Mouse (Mus musculus): ENCODE results near the gene Il16. TPM values are rescaled to one million over a fixed set of nuclear protein-coding genes. Genes with fewer than 3 reads are reported as not detected.

Il16 gene
- total and polyA plus RNA-seq, 3 experiments = 5.6 to 7.6 (median 6.1) TPM

DNA sequence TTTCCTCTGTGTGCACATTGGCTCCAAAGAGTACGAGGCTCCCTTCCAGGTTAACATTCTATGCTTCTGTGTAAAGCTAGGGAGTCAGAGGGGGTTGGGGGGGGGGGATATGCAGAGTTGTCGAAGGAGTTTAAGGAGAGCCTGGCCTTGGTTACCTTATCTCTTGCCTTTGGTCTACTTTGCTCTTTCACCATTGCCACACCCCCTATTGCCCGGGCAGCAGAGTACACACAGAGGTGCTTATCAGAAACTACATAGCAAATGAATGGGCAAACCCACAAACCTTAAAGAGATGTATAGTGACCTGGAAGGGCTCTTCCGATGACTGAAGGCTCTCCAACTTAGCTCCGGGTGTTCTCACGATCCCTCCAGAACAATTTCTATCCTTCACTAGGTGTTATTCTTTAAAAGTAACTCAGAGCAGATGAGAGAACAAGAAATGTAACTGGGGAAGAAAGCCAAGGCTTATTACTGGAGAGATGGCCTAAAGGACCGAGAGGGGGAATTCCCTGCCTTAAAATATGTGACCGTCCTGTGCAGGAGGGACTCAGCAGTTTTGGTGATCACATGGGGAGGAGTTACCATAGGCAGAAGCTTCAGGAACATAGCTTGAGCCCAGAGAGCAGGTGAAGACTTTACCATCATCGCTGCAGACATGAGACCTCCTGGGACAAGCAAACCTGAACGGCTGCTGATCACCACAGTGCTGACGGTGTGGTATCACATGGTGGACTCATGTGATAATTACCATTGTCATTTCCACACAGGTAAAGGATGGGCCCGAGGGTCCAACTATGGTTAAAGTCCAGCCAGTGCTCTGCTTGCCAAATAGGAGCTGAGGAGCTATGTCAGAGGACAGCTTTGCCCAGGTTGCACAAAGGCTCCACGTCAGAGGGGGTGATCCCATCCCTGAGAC, 146.3 kb downstream of the Il16 start:
- 68% methylated on average over 13 of the region's 13 CpGs for WGBS
- Histone ChIP-seq H3K4me1 (ENCODE audit: control insufficient read depth, insufficient read depth, low read length) (no peaks in the 10 kb centered on the region), H3K79me2 (replicated peaks; ENCODE audit: control insufficient read depth, insufficient read depth, low read length) (no peaks in the 10 kb centered on the region), H3K27me3 (ENCODE audit: control insufficient read depth, insufficient read depth, low read length) (no peaks in the 10 kb centered on the region), H3K9ac (ENCODE audit: low read depth, low read length) (no peak overlapping the region), H3K36me3 (ENCODE audit: control insufficient read depth, insufficient read depth, low read length) (no peaks in the 10 kb centered on the region), H3K4me3 (no peak overlapping the region), H3K27ac (no peak overlapping the region)
- DNase-seq = no peak
- intact Hi-C loops (cut with DNase I) = no loop called here
- TF ChIP-seq POLR2A (IDR thresholded peaks at IDR 0.05; ENCODE audit: insufficient read depth, low read depth, low read length) = no peak
- no peak for TF ChIP-seq CTCF (IDR thresholded peaks at IDR 0.05)
- TF ChIP-seq EP300 (IDR thresholded peaks at IDR 0.05; ENCODE audit: insufficient read depth, low read depth, low read length) = no peak

DNA sequence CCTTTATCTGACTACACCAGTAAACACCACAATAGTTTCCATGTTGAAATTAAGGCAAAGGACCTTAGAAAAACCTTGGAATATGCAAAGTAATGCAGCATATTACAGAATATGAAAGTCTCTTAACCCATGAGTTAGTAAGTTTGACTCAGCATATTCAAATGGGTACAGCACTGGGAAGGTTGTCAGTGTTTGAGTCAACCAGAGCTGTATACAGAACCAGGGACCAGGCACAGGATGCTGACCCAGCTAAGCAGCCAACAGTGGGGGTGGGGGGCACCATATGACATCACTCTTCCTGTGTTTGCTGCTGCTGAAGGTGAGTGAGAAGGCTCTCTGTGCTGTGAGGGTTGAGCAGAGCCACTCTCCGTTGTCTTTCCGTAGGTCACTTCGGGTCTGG, 148.5 kb downstream of the Il16 start:
- WGBS = 71% methylated on average over 3 of the region's 3 CpGs
- H3K27ac ChIP-seq = no peak overlapping the region
- no peaks in the 10 kb centered on the region for H3K79me2 ChIP-seq (replicated peaks; ENCODE audit: control insufficient read depth, insufficient read depth, low read length)
- no peaks in the 10 kb centered on the region for H3K36me3 ChIP-seq (ENCODE audit: control insufficient read depth, insufficient read depth, low read length)
- intact Hi-C loops (cut with DNase I) = no loop called here
- H3K4me1 ChIP-seq (ENCODE audit: control insufficient read depth, insufficient read depth, low read length) = no peaks in the 10 kb centered on the region
- no peak overlapping the region for H3K4me3 ChIP-seq
- H3K27me3 ChIP-seq (ENCODE audit: control insufficient read depth, insufficient read depth, low read length) = no peaks in the 10 kb centered on the region
- no peak for TF ChIP-seq EP300 (IDR thresholded peaks at IDR 0.05; ENCODE audit: insufficient read depth, low read depth, low read length)
- no peak for TF ChIP-seq CTCF (IDR thresholded peaks at IDR 0.05)
- no peak for TF ChIP-seq POLR2A (IDR thresholded peaks at IDR 0.05; ENCODE audit: insufficient read depth, low read depth, low read length)
- H3K9ac ChIP-seq (ENCODE audit: low read depth, low read length) = no peak overlapping the region
- no peak for DNase-seq

DNA sequence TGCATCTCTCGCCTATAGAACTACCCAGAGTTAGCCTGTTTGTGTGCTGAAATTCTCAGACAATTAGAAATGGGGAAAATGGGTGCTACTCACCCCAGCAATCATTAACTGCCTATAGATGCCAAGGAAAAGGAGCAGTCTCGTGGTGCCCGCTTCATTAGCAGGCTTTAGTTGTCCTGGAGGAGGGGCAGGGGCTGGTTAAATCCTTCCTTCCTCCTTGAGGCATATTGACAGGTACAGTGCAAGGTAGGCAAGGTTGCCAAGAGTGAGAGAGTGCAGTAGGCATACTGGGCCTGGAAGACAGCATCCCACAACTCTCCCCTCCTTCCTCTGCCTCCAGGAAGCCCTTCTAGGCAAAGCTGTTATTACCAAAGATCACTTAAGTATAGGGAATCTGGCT, 151.5 kb downstream of the Il16 start:
- intact Hi-C loops (cut with DNase I) = no loop called here
- no peaks in the 10 kb centered on the region for H3K79me2 ChIP-seq (replicated peaks; ENCODE audit: control insufficient read depth, insufficient read depth, low read length)

More for the DNA sequence above, 151.5 kb downstream of the Il16 start:
- Histone ChIP-seq H3K27ac (no peak overlapping the region), H3K36me3 (ENCODE audit: control insufficient read depth, insufficient read depth, low read length) (no peaks in the 10 kb centered on the region), H3K27me3 (ENCODE audit: control insufficient read depth, insufficient read depth, low read length) (no peaks in the 10 kb centered on the region), H3K9ac (ENCODE audit: low read depth, low read length) (no peak overlapping the region), H3K4me1 (ENCODE audit: control insufficient read depth, insufficient read depth, low read length) (no peaks in the 10 kb centered on the region), H3K4me3 (no peak overlapping the region)
- 85% methylated on average over 3 of the region's 3 CpGs for WGBS
- TF ChIP-seq CTCF (IDR thresholded peaks at IDR 0.05) (no peak), POLR2A (IDR thresholded peaks at IDR 0.05; ENCODE audit: insufficient read depth, low read depth, low read length) (no peak), EP300 (IDR thresholded peaks at IDR 0.05; ENCODE audit: insufficient read depth, low read depth, low read length) (no peak)
- no peak for DNase-seq

Other genes with a start within 250 kb of the Il16 start
- under 1 TPM in 1 of 2 experiments, not detected in 1; 0.11 TPM for gene Tmc3, start 160.8 kb downstream of the Il16 start, total RNA-seq (2021)
- 0.08 and 0.44 TPM in 2 replicates for gene Tmc3, start 160.8 kb downstream of the Il16 start, polyA plus RNA-seq (2012; rRNA removed)
- gene Stard5, start 113.8 kb downstream of the Il16 start, total RNA-seq (2021) = 1 to 10 TPM; 8.6 to 9.2 TPM
- 6.7 and 9.6 TPM in 2 replicates for gene Stard5, start 113.8 kb downstream of the Il16 start, polyA plus RNA-seq (2012; rRNA removed)
- not detected for gene Cfap161, start 49.2 kb upstream of the Il16 start, total RNA-seq (2021)
- 0.35 and 0.50 TPM in 2 replicates for gene Cfap161, start 49.2 kb upstream of the Il16 start, polyA plus RNA-seq (2012; rRNA removed)
- gene Tlnrd1, start 138.6 kb upstream of the Il16 start, total RNA-seq (2021) = 1 to 10 TPM; 6.5 to 8.7 TPM
- 5.9 and 7.2 TPM in 2 replicates for gene Tlnrd1, start 138.6 kb upstream of the Il16 start, polyA plus RNA-seq (2012; rRNA removed)
- 10 to 100 TPM; 51.5 to 52.0 TPM for gene Mesd, start 138.7 kb upstream of the Il16 start, total RNA-seq (2021)
- gene Mesd, start 138.7 kb upstream of the Il16 start, polyA plus RNA-seq (2012; rRNA removed) = 11.4 and 19.4 TPM in 2 replicates

Measured in heart, adult 2 months (tissue).